Mouse (Mus musculus) R1 (cell line): ENCODE results near the gene Hist1h1a.

Source experiments
- DNase-seq: peaks from one replicate; pipeline ENCODE4 v3.0.0-alpha.2; 2018; ENCODE audit warnings: low read depth, low spot score

The Hist1h1a gene

DNA sequence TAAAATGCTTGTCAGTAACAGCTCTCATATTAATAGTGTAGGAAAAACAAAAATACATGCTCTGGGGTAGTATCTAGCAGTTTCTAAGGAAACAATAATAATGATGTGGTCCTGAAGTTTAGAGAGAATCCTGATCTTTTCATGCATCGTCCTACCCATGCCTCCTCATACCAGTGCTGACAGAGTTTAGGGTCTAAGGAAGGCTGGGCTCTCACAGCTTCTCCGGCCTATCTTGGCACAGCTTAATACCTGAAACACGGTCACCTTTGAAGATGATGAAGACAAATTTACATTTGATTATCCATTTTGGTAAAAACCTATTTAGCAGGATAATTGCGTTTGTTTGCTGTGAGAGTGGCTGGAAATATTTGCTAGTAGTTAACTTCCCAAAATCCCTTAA is 19.5 kb upstream of the Hist1h1a start:
- peak; percentile 67 for DNase-seq

- DNase-seq, result peak; percentile 76
These were observed 18.8 kb upstream of the Hist1h1a start for GRCm38 (mm10) chr13:23744421-23745380.

- peak; percentile 96 for DNase-seq
These were observed 17.9 kb upstream of the Hist1h1a start, which contains the start of gene Hist1h3c for GRCm38 (mm10) chr13:23745381-23746161. Gene Hist1h3c, minus strand, starts transcription at chr13:23745602.

DNA sequence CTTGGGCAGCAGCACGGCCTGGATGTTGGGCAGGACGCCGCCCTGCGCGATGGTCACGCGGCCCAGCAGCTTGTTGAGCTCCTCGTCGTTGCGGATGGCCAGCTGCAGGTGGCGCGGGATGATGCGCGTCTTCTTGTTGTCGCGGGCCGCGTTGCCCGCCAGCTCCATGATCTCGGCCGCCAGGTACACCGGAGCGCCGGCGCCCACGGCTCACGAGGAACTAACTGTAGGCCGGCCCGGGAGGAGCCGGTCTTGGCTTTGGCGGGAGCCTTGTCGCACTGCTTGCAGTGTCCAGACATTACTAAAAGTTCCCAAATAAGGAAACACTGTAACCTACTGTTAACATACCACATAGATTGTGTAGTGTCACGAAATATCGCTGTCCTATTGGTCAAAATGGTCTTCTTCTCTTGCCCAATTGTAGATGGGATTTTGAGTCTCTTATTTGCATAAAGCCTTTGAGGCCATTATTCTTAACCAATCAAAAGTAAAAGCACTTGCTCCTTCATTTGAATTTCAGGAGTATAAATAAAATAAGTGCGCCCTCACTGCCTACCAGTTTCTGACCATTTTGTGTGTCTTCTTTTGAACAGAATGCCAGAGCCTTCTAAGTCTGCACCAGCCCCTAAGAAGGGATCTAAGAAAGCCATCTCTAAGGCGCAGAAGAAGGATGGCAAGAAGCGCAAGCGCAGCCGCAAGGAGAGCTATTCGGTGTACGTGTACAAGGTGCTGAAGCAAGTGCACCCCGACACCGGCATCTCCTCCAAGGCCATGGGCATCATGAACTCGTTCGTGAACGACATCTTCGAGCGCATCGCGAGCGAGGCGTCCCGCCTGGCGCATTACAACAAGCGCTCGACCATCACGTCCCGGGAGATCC is 17.0 kb upstream of the Hist1h1a start, which contains the start of gene Hist1h2bb:
Gene Hist1h2bb, plus strand, starts transcription at position 534 of the 880 bp plus-strand sequence.
- DNase-seq, result peak; percentile 98

DNA sequence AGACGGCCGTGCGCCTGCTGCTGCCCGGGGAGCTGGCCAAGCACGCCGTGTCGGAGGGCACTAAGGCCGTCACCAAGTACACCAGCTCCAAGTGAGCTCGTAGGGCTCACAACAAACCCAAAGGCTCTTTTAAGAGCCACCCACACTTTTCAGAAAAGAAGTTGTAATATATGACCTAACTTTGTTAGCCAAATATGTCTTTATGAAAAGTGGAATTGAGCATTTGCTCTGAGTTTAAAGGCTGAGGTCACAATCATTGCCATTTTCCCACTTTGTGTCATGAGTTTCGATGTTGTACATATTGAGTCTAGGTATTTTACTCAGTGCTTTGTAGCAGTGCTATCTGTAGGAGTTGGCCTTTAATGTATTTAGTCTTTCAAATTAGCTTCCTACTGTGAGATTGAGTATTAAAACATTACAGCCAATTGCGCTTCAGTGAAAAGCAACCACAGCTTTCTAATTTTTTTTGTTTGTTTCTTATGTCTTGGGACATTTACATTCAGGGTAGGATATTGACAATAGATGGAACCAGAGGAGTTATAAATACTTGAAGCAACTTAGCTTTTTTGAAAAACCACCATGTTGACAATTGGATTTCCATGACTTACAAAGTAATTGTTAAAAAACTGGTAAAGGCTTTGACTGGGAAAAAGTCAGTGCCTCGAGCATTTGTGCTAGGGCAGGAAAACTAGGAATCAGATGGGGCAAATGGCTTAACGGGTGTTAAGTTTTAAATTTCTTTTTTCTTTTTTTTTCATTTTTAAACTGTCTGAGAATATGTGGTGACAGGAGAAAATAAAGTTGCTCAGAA is 16.2 kb upstream of the Hist1h1a start:
- peak; percentile 82 for DNase-seq

GRCm38 (mm10) chr13:23747892-23748288 is 15.6 kb upstream of the Hist1h1a start:
- peak; percentile 82 for DNase-seq

DNA sequence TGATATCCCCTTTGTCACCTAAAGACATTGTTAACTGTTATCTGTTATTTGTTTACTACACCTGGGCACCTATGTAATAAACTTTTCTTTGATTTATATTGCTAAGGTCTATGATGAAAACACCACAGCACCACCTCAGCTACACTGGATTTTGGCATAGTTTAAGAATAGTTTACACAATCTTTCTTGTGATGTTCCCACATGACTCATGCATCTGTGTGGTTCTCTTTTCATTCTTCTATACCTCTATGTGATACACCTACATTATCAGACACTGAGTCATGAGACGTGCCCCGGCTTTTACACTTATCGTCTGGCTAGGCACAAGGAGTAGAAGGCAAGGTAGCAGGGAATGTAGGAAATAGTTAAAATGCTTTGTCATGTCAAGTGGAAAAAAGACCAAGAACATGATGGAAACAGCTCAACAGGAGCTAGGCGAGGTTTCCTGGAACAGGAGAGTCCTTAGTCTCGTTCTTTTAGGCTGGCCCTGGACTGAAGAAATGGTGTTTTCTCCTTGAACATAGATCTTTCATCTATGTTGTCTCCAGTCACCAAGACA is 13.8 kb upstream of the Hist1h1a start:
- no peak for DNase-seq

DNA sequence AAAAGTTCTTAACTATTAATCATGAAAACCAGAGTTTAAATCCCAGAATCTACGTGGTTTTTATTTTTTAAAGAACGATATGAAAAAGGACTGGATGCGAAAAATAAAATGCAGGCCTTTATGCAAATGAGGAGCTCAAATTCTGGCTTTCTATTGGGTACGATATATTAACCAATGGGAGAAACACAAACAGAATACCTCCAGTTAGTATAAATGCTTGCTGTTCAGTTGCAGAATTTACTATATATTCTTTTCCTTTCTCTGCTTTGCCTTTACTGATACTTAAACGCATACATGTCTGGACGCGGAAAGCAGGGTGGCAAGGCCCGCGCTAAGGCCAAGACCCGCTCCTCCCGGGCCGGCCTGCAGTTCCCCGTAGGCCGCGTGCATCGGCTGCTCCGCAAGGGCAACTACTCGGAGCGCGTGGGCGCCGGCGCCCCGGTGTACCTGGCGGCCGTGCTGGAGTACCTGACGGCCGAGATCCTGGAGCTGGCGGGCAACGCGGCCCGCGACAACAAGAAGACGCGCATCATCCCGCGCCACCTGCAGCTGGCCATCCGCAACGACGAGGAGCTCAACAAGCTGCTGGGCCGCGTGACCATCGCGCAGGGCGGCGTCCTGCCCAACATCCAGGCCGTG is 12.5 kb upstream of the Hist1h1a start, which contains the start of gene Hist1h2ab:
Gene Hist1h2ab, plus strand, starts transcription at position 288 of the 639 bp plus-strand sequence.
- peak; percentile 90 for DNase-seq

- DNase-seq, result peak; percentile 74
These were observed 11.9 kb upstream of the Hist1h1a start for GRCm38 (mm10) chr13:23751478-23751956.

DNA sequence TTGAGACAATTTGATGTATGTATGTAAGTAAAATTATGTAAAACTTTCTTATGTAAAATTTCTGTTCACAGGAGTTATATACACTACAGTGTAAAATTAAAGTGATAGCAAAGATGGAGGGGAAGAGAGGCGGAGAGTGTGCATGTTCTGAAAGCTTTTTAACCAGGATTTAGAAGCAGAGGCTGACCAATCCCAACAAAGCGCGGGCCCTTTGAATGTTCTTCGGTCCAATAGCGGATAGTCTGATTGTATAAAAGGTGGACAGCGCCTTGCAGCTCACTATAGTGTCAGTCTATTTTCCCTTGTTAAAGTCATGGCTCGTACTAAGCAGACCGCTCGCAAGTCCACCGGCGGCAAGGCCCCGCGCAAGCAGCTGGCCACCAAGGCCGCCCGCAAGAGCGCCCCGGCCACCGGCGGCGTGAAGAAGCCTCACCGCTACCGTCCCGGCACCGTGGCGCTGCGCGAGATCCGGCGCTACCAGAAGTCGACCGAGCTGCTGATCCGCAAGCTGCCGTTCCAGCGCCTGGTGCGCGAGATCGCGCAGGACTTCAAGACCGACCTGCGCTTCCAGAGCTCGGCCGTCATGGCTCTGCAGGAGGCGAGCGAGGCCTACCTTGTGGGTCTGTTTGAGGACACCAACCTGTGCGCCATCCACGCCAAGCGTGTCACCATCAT is 11.3 kb upstream of the Hist1h1a start, which contains the start of gene Hist1h3b:
Gene Hist1h3b, plus strand, starts transcription at position 201 of the 675 bp plus-strand sequence.
- peak; percentile 98 for DNase-seq

- peak; percentile 44 for DNase-seq
These were observed 10.7 kb upstream of the Hist1h1a start for GRCm38 (mm10) chr13:23752742-23753172.

GRCm38 (mm10) chr13:23753314-23754078 is 10.0 kb upstream of the Hist1h1a start:
- no peak for DNase-seq

DNA sequence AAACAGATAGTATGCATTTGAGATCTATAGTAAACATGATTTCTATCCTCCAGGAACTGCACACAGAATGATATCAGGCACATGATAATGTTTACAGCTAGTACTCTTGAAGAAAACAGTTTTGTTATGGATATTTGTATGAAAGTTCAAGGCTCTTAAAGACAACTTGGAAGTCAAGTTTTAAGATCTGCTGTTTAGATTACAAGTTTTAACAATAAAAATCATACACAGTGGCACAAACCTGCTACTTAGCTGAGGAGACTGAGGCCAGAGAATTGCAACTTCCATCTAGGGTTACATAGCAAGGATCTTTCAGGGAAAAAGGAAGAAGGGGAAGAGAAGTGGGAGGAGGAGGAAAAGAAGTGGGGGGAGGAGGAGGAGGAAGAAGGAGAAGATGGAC is 8.5 kb upstream of the Hist1h1a start:
- no peak for DNase-seq

GRCm38 (mm10) chr13:23756790-23757189 is 6.7 kb upstream of the Hist1h1a start, which contains the start of gene Hist1h4b:
Gene Hist1h4b, plus strand, starts transcription at chr13:23757013.
- DNase-seq, result peak; percentile 97

DNA sequence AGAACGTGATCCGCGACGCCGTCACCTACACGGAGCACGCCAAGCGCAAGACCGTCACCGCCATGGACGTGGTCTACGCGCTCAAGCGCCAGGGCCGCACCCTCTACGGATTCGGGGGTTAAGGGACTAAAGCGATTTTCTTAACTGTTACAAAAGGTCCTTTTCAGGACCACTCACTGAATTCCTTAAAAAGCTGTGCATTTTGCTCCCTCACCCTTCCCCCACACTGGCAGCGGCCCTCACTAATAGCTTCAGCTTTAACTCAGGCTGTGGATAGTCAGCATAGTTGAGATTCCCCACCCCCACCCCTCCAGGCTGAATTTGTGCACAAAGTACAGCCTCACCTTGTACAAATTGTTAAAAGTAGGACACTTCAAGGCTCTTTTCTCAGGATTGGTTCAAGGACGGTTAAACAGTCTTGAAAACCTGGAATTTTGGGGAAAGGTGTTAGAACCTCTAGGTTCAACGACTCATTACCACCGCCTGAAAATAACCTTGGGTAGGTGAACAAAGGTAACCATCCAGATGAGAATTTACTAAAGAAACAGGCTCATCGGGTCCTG is 6.2 kb upstream of the Hist1h1a start:
- peak; percentile 94 for DNase-seq

GRCm38 (mm10) chr13:23757921-23758320 is 5.5 kb upstream of the Hist1h1a start:
- DNase-seq, result no peak

DNA sequence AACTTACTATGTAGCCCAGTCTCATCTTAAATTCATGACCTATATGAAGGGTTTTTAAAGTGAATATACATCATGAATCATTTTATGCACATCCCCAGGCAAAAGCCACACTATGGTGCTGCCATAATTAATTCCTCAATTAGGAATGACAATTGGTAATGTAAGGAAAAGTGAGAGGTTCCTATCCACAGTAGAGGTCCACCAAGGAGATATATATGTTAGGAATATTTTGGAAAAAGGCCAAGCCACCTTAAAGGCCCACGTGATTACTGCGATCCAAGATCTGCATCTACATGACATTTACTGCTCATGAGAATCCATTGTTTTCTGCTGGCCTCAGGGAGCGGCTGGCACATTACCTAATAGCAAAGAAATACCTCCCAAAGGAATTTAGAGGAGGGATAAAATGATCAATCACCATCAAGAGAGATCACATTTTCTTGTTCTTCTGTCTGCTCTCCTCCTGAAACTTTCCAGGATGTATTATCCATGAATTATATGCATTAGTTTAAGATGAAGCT is 4.2 kb upstream of the Hist1h1a start:
- peak; percentile 64 for DNase-seq
